Mouse (Mus musculus) right cerebral cortex, postnatal 14 days (tissue): ENCODE data around the gene Gm9603.
"Not testable (repeated sequence)": the region's sequence is repeated elsewhere in the genome, so short reads cannot be mapped to it uniquely, and the experiment has no call there.

ENCODE experiments used
- DNase-seq: peaks from one replicate; pipeline ENCODE4 v3.0.0; 2022

Gene Gm9603

DNA sequence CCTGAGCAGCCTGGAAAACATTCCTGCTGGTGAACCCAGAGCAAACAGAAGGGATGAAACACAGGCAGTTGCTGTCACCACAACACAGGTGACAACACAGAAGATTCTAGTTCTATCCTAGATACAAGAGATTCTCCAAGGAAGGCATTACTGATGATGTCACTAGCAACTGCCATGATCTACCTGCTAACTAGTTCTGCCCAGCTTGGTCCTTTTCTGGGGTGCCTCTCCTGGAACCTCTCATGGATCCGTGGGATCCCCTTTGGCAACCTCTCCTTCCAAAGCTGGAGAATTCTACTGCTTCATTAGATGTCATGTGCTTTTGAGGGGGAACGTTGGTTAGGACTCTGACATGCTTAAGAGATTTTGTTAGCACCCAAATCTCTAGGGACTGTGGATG, at the start of gene Gm9603:
Gene Gm9603 (minus strand): TSS at position 101 of the 400 bp plus-strand sequence.
- not testable (repeated sequence) for DNase-seq

DNA sequence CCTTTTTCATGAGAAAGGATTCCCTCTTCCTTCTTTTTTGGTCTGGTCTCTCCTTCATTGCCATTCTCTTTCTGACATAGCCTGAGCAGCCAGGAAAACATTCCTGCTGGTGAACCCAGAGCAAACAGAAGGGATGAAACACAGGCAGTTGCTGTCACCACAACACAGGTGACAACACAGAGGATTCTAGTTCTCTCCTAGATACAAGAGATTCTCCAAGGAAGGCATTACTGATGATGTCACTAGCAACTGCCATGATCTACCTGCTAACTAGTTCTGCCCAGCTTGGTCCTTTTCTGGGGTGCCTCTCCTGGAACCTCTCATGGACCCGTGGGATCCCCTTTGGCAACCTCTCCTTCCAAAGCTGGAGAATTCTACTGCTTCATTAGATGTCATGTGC, 54.3 kb downstream of the Gm9603 start, which contains the start of gene Gm8265:
Gene Gm8265 (minus strand): TSS at position 101 of the 400 bp plus-strand sequence.
- not testable (repeated sequence) for DNase-seq
